Mouse (Mus musculus) hindbrain, embryonic 12.5 days (tissue): ENCODE data around the gene Ryr3. TPM values are rescaled to one million over a fixed set of nuclear protein-coding genes. Genes with fewer than 3 reads are reported as not detected.
"Not testable (repeated sequence)": the region's sequence is repeated elsewhere in the genome, so short reads cannot be mapped to it uniquely, and the experiment has no call there.

Experiments used
- ATAC-seq: fragments of 200-750 bp; cut with Nextera tagmentation; 2 replicates; pipeline ENCODE4 v1.8.0; 2017; ENCODE audit warnings: moderate TSS enrichment; ENCODE audit not compliant: low FRiP score
- H3K27ac ChIP-seq: fragments of 300-500 bp; sonication (generic); 2 replicates; pipeline ENCODE4 v1.5.1; 2016; ENCODE audit warnings: mild to moderate bottlenecking
- H3K27me3 ChIP-seq: fragments of 300-500 bp; sonication (generic); 2 replicates; pipeline ENCODE4 v1.6.1; 2016; ENCODE audit warnings: mild to moderate bottlenecking
- H3K36me3 ChIP-seq: fragments of 300-500 bp; sonication (generic); 2 replicates; pipeline ENCODE4 v1.6.1; 2016; ENCODE audit warnings: mild to moderate bottlenecking
- H3K4me1 ChIP-seq: fragments of 300-500 bp; sonication (generic); 2 replicates; pipeline ENCODE4 v1.6.1; 2016
- H3K4me2 ChIP-seq: fragments of 300-500 bp; sonication (generic); replicated peaks from 2 replicates; pipeline ENCODE4 v1.6.1; 2016; ENCODE audit warnings: mild to moderate bottlenecking
- H3K4me3 ChIP-seq: fragments of 300-500 bp; sonication (generic); 2 replicates; pipeline ENCODE4 v1.5.1; 2016; ENCODE audit warnings: mild to moderate bottlenecking
- H3K9ac ChIP-seq: fragments of 300-500 bp; sonication (generic); 2 replicates; pipeline ENCODE4 v1.6.1; 2016; ENCODE audit warnings: mild to moderate bottlenecking, moderate library complexity
- H3K9me3 ChIP-seq: fragments of 300-500 bp; sonication (generic); replicated peaks from 2 replicates; pipeline ENCODE4 v1.6.1; 2016; ENCODE audit warnings: mild to moderate bottlenecking
- WGBS: fragments of 180-500 bp; shearing (Covaris S2); methylation state at CpG from one replicate; pipeline ENCODE4 v1.1.7; 2016; 5-methylcytosine and 5-hydroxymethylcytosine counted together
- polyA plus RNA-seq: library from polyadenylated mRNA; unstranded; fragments of >200 nt; fragmentation: Nextera tagmentation; extraction: Ambion mirVana; gene quantifications from 2 replicates; pipeline ENCODE4 v1.2.1, GENCODE M21; 2016

Ryr3 gene
- polyA plus RNA-seq, 1 experiment from 2014 or later = 1.1 TPM

DNA sequence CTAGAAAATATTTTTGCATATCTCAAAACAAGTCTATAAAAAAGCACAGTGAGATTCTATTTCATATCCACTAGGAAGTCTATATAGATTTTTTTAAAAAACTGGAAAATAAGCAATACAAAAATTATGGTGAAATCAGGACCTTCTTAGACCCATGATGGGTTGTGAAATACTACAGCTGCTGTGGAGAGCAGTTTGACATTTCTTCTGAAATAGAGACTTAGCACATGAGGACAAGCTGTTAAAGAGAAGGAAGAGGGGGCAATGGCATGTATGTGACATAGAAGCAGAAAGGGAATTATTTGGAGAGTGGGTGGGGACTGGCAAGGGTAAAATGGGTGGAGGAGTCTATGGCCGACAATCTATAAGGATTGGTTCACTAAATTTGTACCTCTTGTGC is 124.1 kb downstream of the Ryr3 start:
- no peaks in the 10 kb centered on the region for H3K9me3 ChIP-seq
- ATAC-seq = no peak
- no peaks in the 10 kb centered on the region for H3K36me3 ChIP-seq
- no peaks in the 10 kb centered on the region for H3K27me3 ChIP-seq
- 93% methylated on average over 1 of the region's 1 CpGs for WGBS
- no peaks in the 10 kb centered on the region for H3K4me1 ChIP-seq
- no peak overlapping the region for H3K9ac ChIP-seq
- H3K4me3 ChIP-seq = no peak overlapping the region
- no peak overlapping the region for H3K4me2 ChIP-seq
- H3K27ac ChIP-seq = no peak overlapping the region

DNA sequence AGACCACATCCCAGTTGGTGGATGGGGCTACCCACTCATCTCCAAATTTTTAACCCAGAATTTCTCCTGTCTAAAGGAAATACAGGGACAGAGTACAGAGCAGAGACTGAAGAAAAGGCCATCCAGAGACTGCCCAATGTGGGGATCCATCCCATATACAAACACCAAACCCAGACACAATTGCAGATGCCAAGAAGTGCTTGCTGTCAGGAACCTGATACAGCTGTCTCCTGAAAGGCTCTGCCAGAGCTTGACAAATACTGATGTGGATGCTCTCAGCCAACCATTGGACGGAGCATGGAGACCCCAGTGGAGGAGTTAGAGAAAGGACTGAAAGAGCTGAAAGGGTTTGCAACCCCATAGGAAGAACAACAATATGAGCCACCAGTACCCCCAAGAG is 125.6 kb downstream of the Ryr3 start:
- H3K27me3 ChIP-seq, H3K36me3 ChIP-seq, H3K27ac ChIP-seq, H3K4me3 ChIP-seq, H3K9ac ChIP-seq, H3K4me2 ChIP-seq, ATAC-seq, H3K9me3 ChIP-seq, H3K4me1 ChIP-seq: not testable (repeated sequence)
- 63% methylated on average over 1 of the region's 1 CpGs for WGBS

DNA sequence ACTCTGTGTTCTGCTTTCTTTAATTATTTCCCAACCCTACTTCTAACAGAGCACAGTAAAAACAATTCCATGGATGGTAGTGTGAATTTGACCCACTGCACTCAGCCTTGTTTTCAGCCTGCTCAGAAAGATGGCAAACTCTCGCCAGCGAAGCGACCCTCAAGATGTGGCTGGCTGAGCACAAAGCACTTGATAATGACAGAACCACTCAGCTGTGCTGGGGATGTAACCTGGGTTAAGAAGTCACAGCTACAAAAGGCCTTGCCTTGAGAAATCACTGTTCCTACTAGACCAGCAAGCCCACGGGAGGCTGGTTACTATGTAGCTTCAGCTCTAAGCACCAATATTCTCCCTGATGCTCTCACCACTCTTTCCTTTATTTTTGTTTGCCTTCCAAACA is 140.5 kb downstream of the Ryr3 start:
- no peak overlapping the region for H3K4me2 ChIP-seq
- no peaks in the 10 kb centered on the region for H3K9me3 ChIP-seq
- no peak for ATAC-seq
- H3K27me3 ChIP-seq = no peaks in the 10 kb centered on the region
- H3K9ac ChIP-seq = no peak overlapping the region
- H3K36me3 ChIP-seq = no peaks in the 10 kb centered on the region
- H3K27ac ChIP-seq = no peak overlapping the region
- no peak overlapping the region for H3K4me3 ChIP-seq
- WGBS = 75% methylated on average over 4 of the region's 4 CpGs
- H3K4me1 ChIP-seq = no peaks in the 10 kb centered on the region

DNA sequence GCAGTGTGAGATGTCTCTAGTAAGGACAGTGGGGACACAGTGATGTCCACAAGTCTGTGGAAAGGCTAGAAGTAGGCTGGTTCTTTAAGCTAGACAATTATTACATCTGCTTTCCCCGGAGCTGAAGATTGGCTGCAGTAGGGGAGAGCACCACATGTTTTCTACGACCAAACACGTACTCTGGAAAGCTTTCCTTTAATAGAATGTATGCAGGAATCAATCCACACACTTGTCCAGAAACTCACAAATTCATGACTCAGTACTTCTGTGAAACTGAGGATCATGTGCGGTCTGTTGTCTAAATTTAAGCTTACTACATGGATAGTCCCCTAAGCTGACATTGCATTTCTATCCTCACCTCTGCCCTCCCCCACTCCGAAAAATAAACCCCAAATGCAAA is 157.5 kb downstream of the Ryr3 start:
- 89% methylated on average over 5 of the region's 5 CpGs for whole genome bisulfite sequencing
- H3K4me1 ChIP-seq = no peaks in the 10 kb centered on the region

DNA sequence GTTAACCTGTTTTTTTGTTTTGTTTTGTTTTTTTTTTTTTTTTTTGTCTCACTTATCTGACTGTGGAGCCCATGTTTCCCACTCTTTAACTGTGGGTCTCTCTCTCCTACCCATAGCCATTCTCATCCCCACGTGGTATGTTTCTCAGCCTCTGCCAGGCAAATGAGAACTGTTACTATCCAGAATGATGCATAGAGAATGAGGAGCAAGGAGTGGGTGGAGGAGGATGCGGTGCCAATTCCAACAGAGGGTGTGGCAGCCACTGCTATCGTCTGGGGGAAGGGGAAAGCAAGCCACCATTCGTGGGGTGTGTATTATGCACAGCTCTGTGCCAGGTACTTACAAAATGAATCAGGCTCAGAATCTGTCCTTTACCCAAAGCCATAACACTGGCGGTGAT is 158.0 kb downstream of the Ryr3 start:
- Histone ChIP-seq H3K4me3 (no peak overlapping the region), H3K9me3 (no peaks in the 10 kb centered on the region), H3K36me3 (no peaks in the 10 kb centered on the region), H3K27ac (no peak overlapping the region), H3K4me1 (no peaks in the 10 kb centered on the region), H3K27me3 (no peaks in the 10 kb centered on the region), H3K9ac (no peak overlapping the region), H3K4me2 (no peak overlapping the region)
- 75% methylated on average over 5 of the region's 5 CpGs for WGBS
- no peak for ATAC-seq

More for the DNA sequence above, 157.5 kb downstream of the Ryr3 start:
- no peaks in the 10 kb centered on the region for H3K9me3 ChIP-seq
- H3K27ac ChIP-seq = no peak overlapping the region
- H3K4me3 ChIP-seq = no peak overlapping the region
- H3K4me2 ChIP-seq = no peak overlapping the region
- no peaks in the 10 kb centered on the region for H3K27me3 ChIP-seq
- H3K36me3 ChIP-seq = no peaks in the 10 kb centered on the region
- ATAC-seq = no peak
- no peak overlapping the region for H3K9ac ChIP-seq

DNA sequence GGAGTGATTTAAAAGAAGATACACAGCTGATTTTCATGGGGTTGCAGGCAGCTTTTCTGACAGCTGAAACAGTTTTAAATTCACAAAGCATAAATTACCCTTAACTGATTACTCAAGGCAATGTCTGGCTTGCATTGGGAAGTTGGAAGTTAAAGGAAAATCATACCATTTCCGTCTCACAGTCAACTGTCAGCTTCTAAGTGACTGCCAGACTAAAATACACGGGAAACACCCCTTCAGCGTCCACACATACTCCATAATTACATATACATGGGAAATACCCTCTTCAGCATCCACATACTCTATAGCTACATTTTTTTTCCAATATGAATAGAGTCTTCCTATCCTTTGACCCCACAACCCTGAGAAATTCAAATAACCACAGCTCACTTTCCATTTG is 158.8 kb downstream of the Ryr3 start:
- no peak overlapping the region for H3K4me2 ChIP-seq
- H3K4me1 ChIP-seq = no peaks in the 10 kb centered on the region
- no peaks in the 10 kb centered on the region for H3K9me3 ChIP-seq
- no peaks in the 10 kb centered on the region for H3K36me3 ChIP-seq
- no peak overlapping the region for H3K4me3 ChIP-seq
- H3K27me3 ChIP-seq = no peaks in the 10 kb centered on the region
- 73% methylated on average over 3 of the region's 3 CpGs for WGBS
- ATAC-seq = no peak
- no peak overlapping the region for H3K27ac ChIP-seq
- no peak overlapping the region for H3K9ac ChIP-seq

DNA sequence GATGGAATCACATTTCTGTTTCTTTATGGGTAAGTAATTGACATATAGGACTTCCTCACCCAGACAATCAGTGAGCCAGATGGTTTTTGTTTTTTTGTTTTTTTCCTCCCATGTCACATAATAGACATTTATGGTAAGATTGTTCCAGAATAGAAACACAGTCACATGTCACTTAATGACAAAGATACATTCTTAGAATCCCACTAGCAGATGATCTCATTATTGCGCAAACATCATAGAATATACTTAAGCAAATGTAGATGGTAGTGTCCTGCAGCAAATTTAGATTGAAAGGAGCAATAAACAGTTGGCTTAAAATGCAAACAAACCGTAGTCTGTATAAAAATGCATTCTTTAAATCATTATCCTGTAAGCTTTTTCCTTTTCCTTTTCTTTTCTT is 161.3 kb downstream of the Ryr3 start:
- Histone ChIP-seq H3K4me2 (no peak overlapping the region), H3K27me3 (no peaks in the 10 kb centered on the region), H3K9ac (no peak overlapping the region), H3K27ac (no peak overlapping the region), H3K4me3 (no peak overlapping the region), H3K9me3 (no peaks in the 10 kb centered on the region), H3K4me1 (no peaks in the 10 kb centered on the region), H3K36me3 (no peaks in the 10 kb centered on the region)
- no peak for ATAC-seq
- 97% methylated on average over 2 of the region's 2 CpGs for WGBS

DNA sequence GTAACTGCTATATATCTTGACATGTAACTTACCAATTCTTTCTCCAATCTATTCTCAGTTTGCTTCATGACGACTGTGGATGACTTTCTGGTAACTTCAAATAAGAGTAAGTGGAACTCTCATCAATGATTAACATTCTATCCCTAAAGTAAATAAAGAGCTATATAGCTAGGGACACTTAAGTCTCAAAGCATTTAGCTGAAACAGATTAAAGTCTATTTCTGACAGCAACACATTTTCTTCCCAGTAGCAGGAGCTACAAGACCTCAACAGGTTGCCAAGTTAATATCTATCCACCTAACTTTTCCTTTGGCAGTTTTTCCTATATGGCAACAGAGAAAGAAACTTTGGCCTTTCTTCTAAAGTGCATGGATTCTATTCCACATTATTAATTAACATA is 167.1 kb downstream of the Ryr3 start:
- WGBS = 89% methylated on average over 1 of the region's 1 CpGs
- Histone ChIP-seq H3K27ac (no peak overlapping the region), H3K9ac (no peak overlapping the region), H3K4me3 (no peak overlapping the region), H3K4me1 (no peaks in the 10 kb centered on the region), H3K4me2 (no peak overlapping the region), H3K27me3 (no peaks in the 10 kb centered on the region), H3K9me3 (no peaks in the 10 kb centered on the region), H3K36me3 (no peaks in the 10 kb centered on the region)
- no peak for ATAC-seq

DNA sequence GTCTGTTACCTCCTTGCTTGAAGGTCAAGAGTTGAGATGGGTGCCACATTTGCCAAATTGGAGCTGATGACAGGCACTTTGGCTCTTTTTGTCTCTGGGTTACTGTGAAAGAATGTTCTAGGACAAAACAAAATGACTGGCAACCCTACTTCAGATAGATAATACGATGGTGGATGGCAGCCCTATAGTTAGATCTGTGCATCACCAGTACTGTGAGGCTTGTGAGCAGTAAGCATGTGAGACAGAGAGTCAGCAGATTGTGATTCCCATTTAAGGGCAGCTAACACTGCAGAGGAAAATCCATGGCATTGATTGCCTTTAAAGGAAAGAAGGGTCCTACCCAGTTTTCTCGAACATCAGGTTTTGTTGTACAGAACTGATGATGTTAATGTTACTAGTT is 180.3 kb downstream of the Ryr3 start:
- no peak overlapping the region for H3K9ac ChIP-seq
- 86% methylated on average over 2 of the region's 2 CpGs for WGBS
- no peak for ATAC-seq
- no peaks in the 10 kb centered on the region for H3K27me3 ChIP-seq
- H3K27ac ChIP-seq = no peak overlapping the region
- no peak overlapping the region for H3K4me3 ChIP-seq
- H3K9me3 ChIP-seq = no peaks in the 10 kb centered on the region
- H3K4me2 ChIP-seq = no peak overlapping the region
- no peaks in the 10 kb centered on the region for H3K4me1 ChIP-seq
- H3K36me3 ChIP-seq = no peaks in the 10 kb centered on the region

DNA sequence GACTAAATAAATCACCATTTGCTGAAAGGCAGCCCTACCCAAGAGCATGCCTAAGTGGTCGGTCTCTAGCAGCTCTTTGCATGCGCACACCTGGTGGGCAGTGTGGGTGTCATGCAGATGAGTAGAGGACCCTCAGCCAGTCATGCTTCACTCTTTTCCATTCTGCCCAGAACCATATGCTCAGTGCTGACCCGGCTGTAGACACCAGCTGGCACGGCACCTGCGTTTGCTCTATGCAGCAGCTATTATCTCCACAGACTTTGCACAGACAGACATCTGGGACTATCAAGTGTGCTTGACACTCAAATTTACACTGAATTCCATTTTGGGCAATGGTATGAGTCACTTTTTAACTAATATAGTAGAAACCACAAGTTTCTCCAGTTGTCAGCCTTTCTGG is 186.2 kb downstream of the Ryr3 start:
- Histone ChIP-seq H3K4me3 (no peak overlapping the region), H3K9ac (no peak overlapping the region), H3K27ac (no peak overlapping the region), H3K4me1 (no peaks in the 10 kb centered on the region), H3K36me3 (no peaks in the 10 kb centered on the region), H3K4me2 (no peak overlapping the region), H3K9me3 (no peaks in the 10 kb centered on the region), H3K27me3 (no peaks in the 10 kb centered on the region)
- 85% methylated on average over 5 of the region's 5 CpGs for WGBS
- ATAC-seq = no peak

DNA sequence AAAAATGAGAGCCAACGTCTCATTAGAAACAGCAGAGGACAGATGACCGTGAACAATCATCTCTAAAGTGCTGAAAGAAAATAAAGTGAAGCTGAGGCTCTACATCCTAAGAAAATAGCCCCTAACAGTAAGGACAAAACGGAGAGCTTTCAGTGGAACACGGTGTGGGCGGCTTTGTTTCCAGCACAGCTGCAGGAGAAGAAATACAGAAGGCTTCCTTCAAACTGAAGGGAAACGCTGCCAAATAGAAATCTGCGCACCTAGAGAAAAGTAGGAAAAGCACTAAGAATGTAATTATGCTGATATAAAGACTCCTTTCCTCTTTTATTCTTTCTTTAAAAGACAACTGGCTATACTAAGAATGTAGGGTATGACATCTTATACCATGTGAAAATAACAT is 197.0 kb downstream of the Ryr3 start:
- Histone ChIP-seq H3K4me1 (no peaks in the 10 kb centered on the region), H3K9me3 (no peaks in the 10 kb centered on the region), H3K4me2 (no peak overlapping the region), H3K27me3 (no peaks in the 10 kb centered on the region), H3K36me3 (no peaks in the 10 kb centered on the region), H3K9ac (no peak overlapping the region), H3K27ac (no peak overlapping the region), H3K4me3 (no peak overlapping the region)
- WGBS = 63% methylated on average over 7 of the region's 7 CpGs
- no peak for ATAC-seq

DNA sequence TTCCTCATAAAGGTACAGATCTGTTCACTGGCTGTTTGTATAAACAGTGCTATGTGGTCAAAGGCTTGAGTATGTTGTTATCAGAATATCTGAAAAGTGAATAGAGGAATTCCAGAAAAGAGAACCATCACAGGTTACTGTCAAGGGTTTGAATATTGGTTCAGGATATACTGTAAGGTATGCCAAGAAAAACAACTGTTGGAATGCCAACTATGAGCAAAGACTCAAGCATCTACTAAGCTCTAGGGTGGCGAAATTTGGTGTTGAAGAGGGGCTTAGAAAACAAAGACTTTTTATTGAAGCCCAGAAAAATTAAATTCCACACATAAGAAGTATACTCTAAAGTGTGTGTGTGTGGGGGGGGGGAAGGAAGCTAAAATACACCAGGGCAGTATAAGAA is 198.6 kb downstream of the Ryr3 start:
- Histone ChIP-seq H3K4me1 (no peaks in the 10 kb centered on the region), H3K36me3 (no peaks in the 10 kb centered on the region), H3K9ac (no peak overlapping the region), H3K9me3 (no peaks in the 10 kb centered on the region), H3K27ac (no peak overlapping the region), H3K4me2 (no peak overlapping the region), H3K27me3 (no peaks in the 10 kb centered on the region), H3K4me3 (no peak overlapping the region)
- 75% methylated on average over 1 of the region's 1 CpGs for WGBS
- no peak for ATAC-seq

DNA sequence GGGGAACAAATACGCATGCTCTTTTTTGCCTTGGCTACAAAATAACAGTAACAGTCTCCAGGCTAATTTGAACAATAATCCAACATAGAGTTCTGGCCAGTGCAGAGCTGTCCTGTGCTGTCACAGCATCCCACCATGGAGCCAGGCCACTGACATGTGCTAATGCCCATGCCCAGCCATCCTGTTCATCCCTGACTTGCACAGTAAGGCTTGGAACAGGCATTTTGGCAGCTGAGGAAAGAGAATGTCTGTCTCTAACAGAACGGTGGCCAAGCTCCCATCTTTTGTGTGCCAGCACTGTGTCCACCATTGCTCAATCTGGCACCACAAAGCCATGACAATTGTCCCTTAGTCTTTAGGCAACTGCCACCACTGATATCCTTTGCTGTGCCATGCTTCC is 200.7 kb downstream of the Ryr3 start:
- H3K4me3 ChIP-seq = no peak overlapping the region

More for the DNA sequence above, 200.7 kb downstream of the Ryr3 start:
- Histone ChIP-seq H3K27me3 (no peaks in the 10 kb centered on the region), H3K9ac (no peak overlapping the region), H3K4me2 (no peak overlapping the region), H3K36me3 (no peaks in the 10 kb centered on the region), H3K9me3 (no peaks in the 10 kb centered on the region), H3K4me1 (no peaks in the 10 kb centered on the region), H3K27ac (no peak overlapping the region)
- ATAC-seq = no peak
- WGBS = 78% methylated on average over 2 of the region's 2 CpGs
